Mouse (Mus musculus): ENCODE data around the gene Rhox3a2.
"Not testable (repeated sequence)": the region's sequence is repeated elsewhere in the genome, so short reads cannot be mapped to it uniquely, and the experiment has no call there.

The Rhox3a2 gene

DNA sequence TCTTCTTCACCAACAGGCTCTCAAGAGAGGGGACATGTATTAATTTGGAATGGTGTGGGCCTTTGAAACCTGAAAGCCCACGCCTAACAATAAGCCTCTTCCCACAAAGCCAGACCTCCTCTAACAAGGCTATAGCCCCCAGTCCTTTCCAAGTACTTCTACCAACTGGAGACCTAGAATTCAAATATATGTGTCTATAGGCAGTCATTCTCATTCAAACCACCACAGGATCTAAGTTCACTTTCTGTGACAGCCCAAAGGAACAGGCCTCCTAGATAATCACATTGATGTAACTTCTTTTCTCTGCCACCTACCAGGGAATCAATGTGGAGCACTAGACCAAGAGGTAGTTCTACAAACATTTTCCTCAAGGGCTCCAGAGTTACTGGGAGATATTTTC is at the start of gene Rhox3a2:
TSS of gene Rhox3a2 (plus strand) at position 301 of the 400 bp plus-strand sequence.
- POLR2A ChIA-PET, CTCF ChIA-PET: not testable (repeated sequence)

DNA sequence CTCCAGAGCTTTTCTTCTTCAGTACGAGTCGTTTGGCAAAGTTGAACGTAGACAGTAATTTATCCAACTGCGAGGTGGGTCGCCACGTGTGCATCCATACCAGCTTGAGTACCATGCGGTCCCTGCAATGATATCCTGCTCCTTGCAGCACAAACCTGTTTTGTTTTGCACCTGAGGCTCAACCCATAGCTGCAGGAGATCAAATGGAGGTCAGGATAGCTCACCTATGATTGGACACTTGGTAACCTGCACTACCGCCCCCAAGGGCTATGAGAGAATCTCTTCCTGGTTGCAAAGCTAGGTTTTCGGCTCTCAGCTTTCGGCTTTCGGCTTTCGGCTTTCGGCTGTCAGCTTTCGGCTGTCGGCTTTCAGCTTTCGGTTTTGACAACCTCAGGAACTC is 10.7 kb downstream of the Rhox3a2 start, which contains the start of gene Rhox4a2:
TSS of gene Rhox4a2 (plus strand) at position 301 of the 400 bp plus-strand sequence.
- POLR2A ChIA-PET, CTCF ChIA-PET: not testable (repeated sequence)

DNA sequence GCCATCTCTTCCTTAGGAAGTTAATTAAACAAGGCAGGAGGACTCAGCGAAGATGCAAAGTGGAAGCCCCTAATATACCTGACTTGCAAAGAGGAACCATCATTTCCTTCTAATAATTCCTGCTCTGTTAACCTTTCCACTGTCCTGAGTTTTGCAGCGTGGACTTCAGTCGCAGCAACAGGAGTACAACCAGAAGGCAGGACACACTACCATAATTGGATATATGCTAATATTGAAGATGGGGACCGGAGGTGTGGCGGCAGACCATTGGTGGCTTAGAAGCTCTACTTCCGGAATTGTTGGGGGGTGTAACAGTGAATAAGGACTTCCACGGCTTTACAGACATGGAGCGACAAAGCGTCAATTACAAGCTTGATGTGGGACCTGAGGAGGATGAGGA is 31.9 kb downstream of the Rhox3a2 start, which contains the start of gene Rhox2b:
TSS of gene Rhox2b (plus strand) at position 301 of the 400 bp plus-strand sequence.
- POLR2A ChIA-PET = not testable (repeated sequence)

DNA sequence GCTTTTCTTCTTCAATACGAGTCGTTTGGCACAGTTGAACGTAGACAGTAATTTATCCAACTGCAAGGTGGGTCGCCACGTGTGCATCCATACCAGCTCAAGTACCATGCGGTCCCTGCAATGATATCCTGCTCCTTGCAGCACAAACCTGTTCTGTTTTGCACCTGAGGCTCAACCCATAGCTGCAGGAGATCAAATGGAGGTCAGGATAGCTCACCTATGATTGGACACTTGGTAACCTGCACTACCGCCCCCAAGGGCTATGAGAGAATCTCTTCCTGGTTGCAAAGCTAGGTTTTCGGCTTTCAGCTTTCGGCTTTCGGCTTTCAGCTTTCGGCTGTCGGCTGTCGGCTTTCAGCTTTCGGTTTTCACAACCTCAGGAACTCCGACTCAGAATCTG is 52.4 kb downstream of the Rhox3a2 start, which contains the start of gene Rhox4b:
TSS of gene Rhox4b (plus strand) at position 301 of the 400 bp plus-strand sequence.
- POLR2A ChIA-PET, CTCF ChIA-PET: not testable (repeated sequence)

More for the DNA sequence above, 31.9 kb downstream of the Rhox3a2 start, which contains the start of gene Rhox2b:
- CTCF ChIA-PET = not testable (repeated sequence)

All from embryonic stem cell, embryonic (primary cell).